Mouse (Mus musculus): ENCODE results near the gene Hrh1. TPM values are rescaled to one million over a fixed set of nuclear protein-coding genes. Genes with fewer than 3 reads are reported as not detected.

The Hrh1 gene
- polyA plus RNA-seq, 1 experiment, result 2.3 TPM

DNA sequence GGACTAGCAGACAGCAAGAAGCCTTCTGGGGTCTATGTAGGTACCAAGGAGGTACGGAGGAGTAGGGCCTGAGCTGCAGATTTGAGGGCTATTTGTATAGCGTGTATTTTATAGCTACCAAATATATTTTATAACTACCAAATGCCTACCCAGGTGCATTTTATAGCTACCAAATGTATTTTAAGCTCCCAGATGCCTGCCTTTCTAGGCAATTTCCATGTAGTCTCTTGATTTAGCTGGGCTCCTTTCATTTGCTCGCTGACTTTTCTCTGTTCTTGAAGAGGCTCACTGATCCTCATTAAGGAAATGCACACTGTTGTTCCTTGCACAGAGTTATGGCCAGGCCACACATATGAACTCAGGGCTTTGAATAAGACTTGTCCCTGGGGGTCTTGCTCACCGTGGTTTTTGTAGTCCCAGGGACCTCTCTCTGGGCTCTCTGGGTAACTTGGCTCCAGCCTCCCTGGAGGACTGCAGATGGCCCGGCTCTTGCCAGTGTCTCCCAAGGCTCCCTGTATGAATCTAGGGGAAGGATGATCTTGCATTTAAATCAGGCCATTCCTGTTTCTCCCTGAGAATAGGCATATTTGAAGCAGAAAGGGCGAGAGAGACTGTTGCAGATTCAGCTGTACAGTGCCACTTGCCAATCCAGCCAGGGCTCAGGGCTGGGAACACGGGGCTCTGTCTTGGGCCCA is 7.2 kb downstream of the Hrh1 start:
- 85% methylated on average over 7 of the region's 7 CpGs for WGBS
- Histone ChIP-seq H3K27ac (ENCODE audit: insufficient read depth, low read depth, low read length) (no peak overlapping the region), H3K27me3 (ENCODE audit: control insufficient read depth, insufficient read depth, low read length) (no peaks in the 10 kb centered on the region), H3K4me1 (ENCODE audit: control insufficient read depth, insufficient read depth, insufficient read length, low read length) (peaks cover 16% of the 10 kb centered on the region), H3K4me3 (ENCODE audit: low read depth, low read length) (no peak overlapping the region), H3K36me3 (ENCODE audit: control insufficient read depth, insufficient read depth, low read length) (no peaks in the 10 kb centered on the region)
- TF ChIP-seq POLR2A (IDR thresholded peaks at IDR 0.05; ENCODE audit: low read depth, low read length) (no peak), CTCF (IDR thresholded peaks at IDR 0.05; ENCODE audit: extremely low read depth, insufficient read length, insufficient replicate concordance, low read depth, low read length) (no peak)

GRCm38 (mm10) chr6:114406634-114407033 is 8.9 kb downstream of the Hrh1 start:
- Histone ChIP-seq H3K27ac (ENCODE audit: insufficient read depth, low read depth, low read length) (no peak overlapping the region), H3K4me1 (ENCODE audit: control insufficient read depth, insufficient read depth, insufficient read length, low read length) (peaks cover 16% of the 10 kb centered on the region), H3K27me3 (ENCODE audit: control insufficient read depth, insufficient read depth, low read length) (no peaks in the 10 kb centered on the region), H3K36me3 (ENCODE audit: control insufficient read depth, insufficient read depth, low read length) (no peaks in the 10 kb centered on the region), H3K4me3 (ENCODE audit: low read depth, low read length) (no peak overlapping the region)
- WGBS, result 71% methylated on average over 1 of the region's 1 CpGs
- TF ChIP-seq CTCF (IDR thresholded peaks at IDR 0.05; ENCODE audit: extremely low read depth, insufficient read length, insufficient replicate concordance, low read depth, low read length) (peak; percentile 63; the same call in 1 of the 2 replicates), POLR2A (IDR thresholded peaks at IDR 0.05; ENCODE audit: low read depth, low read length) (no peak)

DNA sequence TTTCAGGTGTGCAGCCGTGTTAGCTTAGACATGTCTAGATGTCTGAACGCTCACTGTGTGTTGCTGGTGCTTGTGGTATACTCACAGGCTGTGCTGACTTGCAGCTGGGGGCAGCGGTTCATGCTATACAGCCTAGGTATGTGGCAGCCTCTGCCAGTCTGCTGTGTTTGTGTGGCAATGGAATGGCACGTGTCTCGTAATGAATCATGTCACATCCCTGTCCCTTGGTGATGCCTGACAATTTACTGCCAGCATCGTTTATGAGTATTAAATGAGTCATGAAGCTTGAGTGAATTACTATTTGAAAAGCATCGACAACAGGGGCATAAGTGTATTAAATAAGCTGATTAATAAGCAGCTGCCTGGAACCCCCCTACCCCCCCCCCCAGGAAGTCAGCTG is 9.3 kb downstream of the Hrh1 start:
- peaks cover 16% of the 10 kb centered on the region for H3K4me1 ChIP-seq (ENCODE audit: control insufficient read depth, insufficient read depth, insufficient read length, low read length)
- no peak overlapping the region for H3K27ac ChIP-seq (ENCODE audit: insufficient read depth, low read depth, low read length)
- no peaks in the 10 kb centered on the region for H3K27me3 ChIP-seq (ENCODE audit: control insufficient read depth, insufficient read depth, low read length)
- 80% methylated on average over 7 of the region's 7 CpGs for WGBS
- TF ChIP-seq POLR2A (IDR thresholded peaks at IDR 0.05; ENCODE audit: low read depth, low read length) (no peak), CTCF (IDR thresholded peaks at IDR 0.05; ENCODE audit: extremely low read depth, insufficient read length, insufficient replicate concordance, low read depth, low read length) (no peak)
- H3K4me3 ChIP-seq (ENCODE audit: low read depth, low read length), result no peak overlapping the region
- H3K36me3 ChIP-seq (ENCODE audit: control insufficient read depth, insufficient read depth, low read length), result no peaks in the 10 kb centered on the region

DNA sequence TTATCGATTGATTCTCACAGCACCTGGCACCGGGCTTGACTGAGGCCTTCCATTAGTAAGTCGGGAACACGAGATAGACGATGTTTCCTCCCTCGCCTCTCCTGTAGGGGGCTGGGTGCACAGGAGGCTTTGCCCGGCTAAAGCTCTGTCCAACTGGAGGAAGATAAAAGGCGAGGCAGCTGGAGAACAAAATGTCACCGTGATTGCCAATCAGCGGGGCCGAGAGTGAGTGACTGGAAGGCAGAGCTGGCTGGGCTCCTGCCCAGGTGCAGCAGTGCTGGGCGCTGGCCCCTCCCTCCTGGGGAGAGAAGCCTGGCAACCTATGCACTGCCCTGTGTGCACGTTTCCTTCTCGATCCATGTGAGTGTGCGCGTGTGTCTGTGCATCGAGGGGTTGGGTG is 10.5 kb downstream of the Hrh1 start:
- TF ChIP-seq POLR2A (IDR thresholded peaks at IDR 0.05; ENCODE audit: low read depth, low read length), result 0 out of 2 replicates have a peak, but pooled peaks have one; percentile 14
- no peak for TF ChIP-seq CTCF (IDR thresholded peaks at IDR 0.05; ENCODE audit: extremely low read depth, insufficient read length, insufficient replicate concordance, low read depth, low read length)
- 25% methylated on average over 17 of the region's 17 CpGs for WGBS
- Histone ChIP-seq H3K36me3 (ENCODE audit: control insufficient read depth, insufficient read depth, low read length) (no peaks in the 10 kb centered on the region), H3K27ac (ENCODE audit: insufficient read depth, low read depth, low read length) (0 out of 2 replicates have a peak overlapping the region, but pooled peaks have one; percentile 2), H3K4me1 (ENCODE audit: control insufficient read depth, insufficient read depth, insufficient read length, low read length) (peaks cover 16% of the 10 kb centered on the region), H3K4me3 (ENCODE audit: low read depth, low read length) (no peak overlapping the region), H3K27me3 (ENCODE audit: control insufficient read depth, insufficient read depth, low read length) (no peaks in the 10 kb centered on the region)

- Histone ChIP-seq H3K36me3 (ENCODE audit: control insufficient read depth, insufficient read depth, low read length) (no peaks in the 10 kb centered on the region), H3K27me3 (ENCODE audit: control insufficient read depth, insufficient read depth, low read length) (no peaks in the 10 kb centered on the region), H3K4me1 (ENCODE audit: control insufficient read depth, insufficient read depth, insufficient read length, low read length) (peaks cover 12% of the 10 kb centered on the region), H3K4me3 (ENCODE audit: low read depth, low read length) (no peak overlapping the region), H3K27ac (ENCODE audit: insufficient read depth, low read depth, low read length) (no peak overlapping the region)
- TF ChIP-seq CTCF (IDR thresholded peaks at IDR 0.05; ENCODE audit: extremely low read depth, insufficient read length, insufficient replicate concordance, low read depth, low read length) (no peak), POLR2A (IDR thresholded peaks at IDR 0.05; ENCODE audit: low read depth, low read length) (no peak)
- 47% methylated on average over 8 of the region's 8 CpGs for WGBS
Measured at GRCm38 (mm10) chr6:114411913-114412312, 14.2 kb downstream of the Hrh1 start.

- H3K4me3 ChIP-seq (ENCODE audit: low read depth, low read length), result no peak overlapping the region
- 75% methylated on average over 8 of the region's 8 CpGs for WGBS
Measured at GRCm38 (mm10) chr6:114414510-114414909, 16.8 kb downstream of the Hrh1 start.

GRCm38 (mm10) chr6:114418037-114418436 is 20.3 kb downstream of the Hrh1 start:
- H3K4me3 ChIP-seq (ENCODE audit: low read depth, low read length), result no peak overlapping the region
- no peak for TF ChIP-seq CTCF (IDR thresholded peaks at IDR 0.05; ENCODE audit: extremely low read depth, insufficient read length, insufficient replicate concordance, low read depth, low read length)
- no peak for TF ChIP-seq POLR2A (IDR thresholded peaks at IDR 0.05; ENCODE audit: low read depth, low read length)
- no peaks in the 10 kb centered on the region for H3K36me3 ChIP-seq (ENCODE audit: control insufficient read depth, insufficient read depth, low read length)
- no peaks in the 10 kb centered on the region for H3K27me3 ChIP-seq (ENCODE audit: control insufficient read depth, insufficient read depth, low read length)
- WGBS, result 14% methylated on average over 2 of the region's 2 CpGs
- H3K27ac ChIP-seq (ENCODE audit: insufficient read depth, low read depth, low read length), result peak overlapping the region; percentile 45
- peaks cover 28% of the 10 kb centered on the region for H3K4me1 ChIP-seq (ENCODE audit: control insufficient read depth, insufficient read depth, insufficient read length, low read length)

More at GRCm38 (mm10) chr6:114414510-114414909, 16.8 kb downstream of the Hrh1 start:
- no peaks in the 10 kb centered on the region for H3K27me3 ChIP-seq (ENCODE audit: control insufficient read depth, insufficient read depth, low read length)
- H3K27ac ChIP-seq (ENCODE audit: insufficient read depth, low read depth, low read length), result no peak overlapping the region
- H3K36me3 ChIP-seq (ENCODE audit: control insufficient read depth, insufficient read depth, low read length), result no peaks in the 10 kb centered on the region
- peaks cover 17% of the 10 kb centered on the region for H3K4me1 ChIP-seq (ENCODE audit: control insufficient read depth, insufficient read depth, insufficient read length, low read length)
- TF ChIP-seq POLR2A (IDR thresholded peaks at IDR 0.05; ENCODE audit: low read depth, low read length), result no peak
- TF ChIP-seq CTCF (IDR thresholded peaks at IDR 0.05; ENCODE audit: extremely low read depth, insufficient read length, insufficient replicate concordance, low read depth, low read length), result no peak
